Mouse (Mus musculus) adrenal gland (tissue): ENCODE results near the gene Tmprss13.

Source experiments
- intact Hi-C: fragments of 180-260 bp; cut with DNase I; formaldehyde crosslinking; loops from one replicate; pipeline ENCODE4 v1.15.1; 2025
- long read RNA-seq, 2 experiments: library from polyadenylated mRNA; unstranded; transcript quantifications; one replicate each; pipeline ENCODE4 v2.0.0; 2020; ENCODE audit warnings: borderline replicate concordance in 1 of 2; ENCODE audit not compliant: insufficient replicate concordance in 1 of 2

Gene Tmprss13
- long read RNA-seq, experiment 1, partial matches to known transcripts = 0 of 1 reads
- long read RNA-seq, experiment 1, other reads (novel, unspliced or antisense) = 1 of 1 reads
- long read RNA-seq, experiment 2 = 0 reads

- intact Hi-C loops = no loop called here
Measured at GRCm38 (mm10) chr9:45318855-45319254, at the start of gene Tmprss13. Gene Tmprss13 (plus strand): TSS chr9:45319100.

- intact Hi-C loops = no loop called here
Measured at GRCm38 (mm10) chr9:45272213-45272612, 46.7 kb upstream of the Tmprss13 start.

DNA sequence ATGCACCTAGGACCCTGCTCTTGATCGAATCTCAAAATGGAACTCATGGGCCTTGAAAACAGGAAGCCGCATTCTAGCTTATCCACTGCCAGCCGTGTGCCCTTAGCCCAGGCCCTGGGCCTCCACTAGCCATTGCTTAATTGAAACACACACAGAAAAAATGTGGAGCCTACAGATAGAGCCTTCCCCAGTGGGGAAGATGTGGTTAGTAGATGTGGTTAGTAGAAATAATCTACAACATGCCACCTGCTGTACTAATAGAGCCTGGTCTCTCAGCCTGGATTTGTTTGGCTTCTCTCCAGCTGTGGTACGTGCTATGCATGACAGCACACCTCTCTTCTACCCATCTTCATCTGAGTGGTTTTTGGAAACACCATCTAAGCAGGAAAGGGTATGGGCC is 44.7 kb upstream of the Tmprss13 start:
- intact Hi-C loops = no loop called here

DNA sequence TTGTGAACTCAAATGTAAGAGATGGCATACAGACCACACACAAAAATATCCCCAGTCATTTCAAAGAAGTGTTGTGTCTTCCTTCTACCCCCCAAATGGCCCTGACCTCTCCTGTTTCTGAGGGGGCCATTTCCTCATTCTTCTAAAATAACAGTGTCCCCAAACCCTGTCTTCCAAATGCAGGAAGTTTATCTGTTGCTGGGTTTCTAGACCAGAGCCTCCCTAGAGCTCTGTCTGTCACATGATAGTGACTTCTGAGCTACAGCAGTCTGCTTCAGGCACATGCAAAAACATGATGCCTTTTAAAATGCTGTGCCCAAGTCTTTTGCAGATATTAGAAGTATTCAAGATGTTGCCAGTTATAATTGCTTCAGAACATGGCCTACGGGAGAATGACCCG is 44.3 kb upstream of the Tmprss13 start:
- intact Hi-C loops = no loop called here

DNA sequence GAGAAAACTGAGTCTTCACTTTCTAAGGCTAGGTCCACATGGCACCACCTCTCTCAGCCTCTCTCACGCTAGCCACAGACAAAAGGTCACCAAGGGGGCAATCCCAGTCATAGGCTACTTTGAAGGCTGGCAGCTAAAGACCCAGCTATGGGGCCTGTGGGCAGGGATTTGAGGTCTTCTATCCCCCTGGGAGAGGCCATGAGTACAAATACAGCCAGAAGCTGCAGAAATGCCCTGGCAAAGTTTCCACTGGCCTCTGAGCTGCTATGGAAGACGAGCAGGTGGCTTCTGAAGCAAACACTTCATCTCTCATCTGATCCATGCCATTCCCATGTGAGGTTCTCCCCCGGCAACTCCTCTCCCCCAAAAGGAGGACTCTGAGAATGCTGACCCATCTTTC is 38.8 kb upstream of the Tmprss13 start:
- intact Hi-C loops = no loop called here

GRCm38 (mm10) chr9:45280891-45281290 is 38.0 kb upstream of the Tmprss13 start:
- intact Hi-C loops = no loop called here

- intact Hi-C loops = no loop called here
Measured at GRCm38 (mm10) chr9:45282466-45282865, 36.4 kb upstream of the Tmprss13 start.

DNA sequence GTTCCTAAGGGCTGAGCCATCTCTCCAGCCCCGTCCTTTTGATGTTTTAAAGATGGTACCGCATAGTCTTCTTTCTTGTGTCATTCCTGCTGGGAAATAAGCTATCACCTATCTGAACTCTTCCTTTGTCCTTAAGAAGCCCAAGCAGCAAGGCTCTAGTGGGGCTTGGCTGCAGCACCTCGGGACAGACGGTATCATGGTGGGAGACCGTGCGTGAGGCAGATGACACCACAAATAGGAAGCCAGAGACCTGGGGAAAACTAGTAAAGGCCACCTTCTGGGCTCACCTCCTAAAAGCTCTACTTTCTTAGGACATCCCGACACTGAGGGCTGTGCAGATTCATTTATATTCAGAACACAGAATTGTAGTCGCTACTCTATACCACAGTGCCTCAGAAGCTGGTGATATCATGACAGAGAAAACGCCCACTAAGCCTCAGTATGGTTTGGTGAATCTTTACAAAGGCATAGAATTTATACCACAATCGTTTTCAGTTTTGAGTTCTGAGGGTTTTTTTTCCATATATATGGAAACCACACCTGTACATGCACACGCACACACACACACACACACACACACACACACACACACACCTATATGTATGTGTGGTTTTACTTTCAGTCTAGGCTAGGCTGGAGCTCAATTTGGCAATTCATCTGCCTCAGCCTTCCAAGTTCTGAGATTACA is 27.3 kb upstream of the Tmprss13 start:
- intact Hi-C loops = no loop called here

DNA sequence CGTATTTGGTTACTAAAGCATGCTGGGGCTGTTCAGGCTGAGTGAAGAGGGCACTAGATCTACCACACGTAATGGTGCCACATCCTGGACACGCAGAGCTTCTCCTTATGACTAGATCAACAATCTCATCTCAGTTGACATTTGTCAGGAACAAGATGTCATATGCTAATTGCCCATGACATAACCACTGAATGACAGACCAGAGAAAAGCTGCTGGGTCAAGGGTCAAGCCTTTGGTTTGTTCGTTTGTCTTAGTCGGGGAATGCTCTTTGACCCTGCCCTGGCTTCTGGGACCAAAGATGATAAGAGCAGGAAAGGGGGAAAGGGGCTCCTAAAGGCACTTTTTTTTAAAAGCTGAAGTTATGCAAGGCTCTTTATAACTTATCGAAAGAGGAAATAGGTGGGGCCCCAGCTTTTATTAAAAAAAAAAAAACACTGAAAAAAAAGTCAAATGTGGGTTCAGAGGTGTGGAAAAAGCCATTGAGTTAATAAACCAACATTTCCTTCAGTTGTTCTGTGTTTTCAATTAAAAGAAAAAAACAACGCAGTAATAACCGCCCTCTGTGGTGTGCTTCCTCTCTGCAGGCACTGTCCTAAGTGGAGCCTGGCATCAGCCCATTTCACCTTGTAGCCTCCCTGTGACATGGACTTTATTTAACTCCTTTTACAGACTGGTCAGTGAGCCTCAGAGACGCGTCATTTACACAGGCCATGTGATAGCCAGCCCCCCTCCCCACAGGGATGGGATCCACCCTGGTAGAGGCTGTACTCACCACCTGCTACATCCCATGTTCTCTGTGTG is 24.5 kb upstream of the Tmprss13 start:
- intact Hi-C loops = no loop called here

DNA sequence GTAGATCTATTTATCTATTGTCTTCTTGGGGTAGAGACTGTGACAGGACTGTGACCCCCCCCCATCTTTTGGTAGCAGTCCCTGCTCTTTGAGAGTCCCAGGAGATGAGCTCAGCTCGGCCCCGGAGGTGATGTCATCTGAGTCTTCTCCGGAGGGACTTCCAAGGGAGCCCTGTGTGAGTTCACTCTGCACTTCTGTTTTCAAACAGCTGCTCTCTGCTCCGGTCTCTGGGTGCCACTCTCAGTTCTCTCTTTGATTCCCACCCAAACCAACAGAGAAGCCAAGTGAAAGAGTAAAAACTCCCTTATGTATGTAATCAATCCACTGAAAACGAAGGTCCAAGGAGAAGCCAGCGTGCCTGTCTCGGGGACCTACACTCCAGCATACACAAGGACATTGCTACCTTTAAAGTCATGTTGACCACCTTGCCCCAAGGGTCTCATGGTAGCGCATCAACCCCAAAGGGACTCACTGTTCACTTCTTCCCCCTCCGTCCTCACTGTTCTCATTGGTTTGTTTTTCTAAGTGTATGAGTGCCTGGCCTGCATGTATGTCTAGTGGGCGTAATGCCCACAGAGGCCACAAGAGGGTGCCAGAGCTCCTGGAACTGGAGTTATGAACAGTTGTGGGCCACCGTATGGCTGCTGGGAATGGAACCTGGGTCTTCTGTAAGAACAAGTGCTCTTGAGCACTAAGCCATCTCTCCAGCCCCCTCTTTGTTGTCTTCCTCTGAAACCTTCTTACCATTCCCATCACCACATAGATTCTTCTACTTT is 19.5 kb upstream of the Tmprss13 start:
- intact Hi-C loops = loop anchor here (1.0 to 2.0 kb wide), 4 partner anchors 45 to 109 kb away; no protein-coding TSS in a partner anchor

DNA sequence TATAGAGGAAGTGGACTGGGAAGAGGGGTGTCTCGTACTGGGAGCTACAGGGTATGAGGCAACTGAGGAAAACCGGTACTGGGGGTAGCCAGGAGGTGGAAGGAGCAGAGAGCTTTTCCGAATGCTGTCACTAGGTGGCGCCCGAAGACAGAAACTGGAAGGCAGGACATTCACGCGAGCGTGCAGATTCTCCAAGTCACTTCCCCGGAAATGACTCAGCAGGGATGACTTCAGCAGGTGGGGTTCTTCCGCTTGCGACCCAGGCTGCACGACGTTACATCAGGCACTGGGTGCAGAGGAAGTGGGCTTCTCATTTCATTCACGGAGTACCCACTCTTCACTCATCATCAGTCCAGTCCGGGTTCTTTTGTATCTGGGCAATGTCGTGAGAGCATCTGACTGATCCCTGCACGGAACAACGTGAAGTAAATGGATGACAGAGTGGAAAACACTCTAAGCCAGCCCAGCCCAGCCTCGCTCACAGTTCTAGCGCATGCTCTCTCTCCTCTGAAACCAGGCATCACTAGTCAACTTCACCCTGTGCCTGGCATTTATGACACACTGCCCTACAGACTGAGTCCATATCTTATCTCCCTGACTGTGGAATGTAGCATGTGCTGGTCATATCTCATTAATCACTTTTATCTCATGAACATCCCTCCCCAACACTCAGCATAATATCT is 18.3 kb upstream of the Tmprss13 start:
- intact Hi-C loops = loop anchor here (1.0 to 2.0 kb wide), 4 partner anchors 44 to 108 kb away; no protein-coding TSS in a partner anchor

DNA sequence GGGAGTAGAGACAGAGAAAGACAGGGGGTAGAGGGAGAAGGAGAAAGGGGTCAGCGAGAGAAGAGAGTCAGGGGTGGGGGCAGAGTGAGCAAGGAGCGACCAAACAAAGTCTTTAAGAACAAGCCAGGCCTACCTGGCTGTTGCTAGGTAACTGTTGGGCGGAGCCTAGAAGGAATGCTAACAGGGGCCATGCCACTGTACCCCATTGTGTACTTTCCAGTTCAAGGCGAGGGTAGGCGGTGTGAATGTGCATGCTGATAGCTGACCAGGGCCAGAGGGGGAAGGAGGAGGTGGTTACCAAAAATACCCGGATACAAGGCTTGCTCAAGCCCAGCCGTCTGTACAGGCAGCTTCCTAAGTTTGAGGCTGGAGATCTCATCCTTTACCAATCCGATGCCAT is 17.1 kb upstream of the Tmprss13 start:
- intact Hi-C loops = loop anchor here (2.0 kb wide), 3 partner anchors 43 to 107 kb away; no protein-coding TSS in a partner anchor

DNA sequence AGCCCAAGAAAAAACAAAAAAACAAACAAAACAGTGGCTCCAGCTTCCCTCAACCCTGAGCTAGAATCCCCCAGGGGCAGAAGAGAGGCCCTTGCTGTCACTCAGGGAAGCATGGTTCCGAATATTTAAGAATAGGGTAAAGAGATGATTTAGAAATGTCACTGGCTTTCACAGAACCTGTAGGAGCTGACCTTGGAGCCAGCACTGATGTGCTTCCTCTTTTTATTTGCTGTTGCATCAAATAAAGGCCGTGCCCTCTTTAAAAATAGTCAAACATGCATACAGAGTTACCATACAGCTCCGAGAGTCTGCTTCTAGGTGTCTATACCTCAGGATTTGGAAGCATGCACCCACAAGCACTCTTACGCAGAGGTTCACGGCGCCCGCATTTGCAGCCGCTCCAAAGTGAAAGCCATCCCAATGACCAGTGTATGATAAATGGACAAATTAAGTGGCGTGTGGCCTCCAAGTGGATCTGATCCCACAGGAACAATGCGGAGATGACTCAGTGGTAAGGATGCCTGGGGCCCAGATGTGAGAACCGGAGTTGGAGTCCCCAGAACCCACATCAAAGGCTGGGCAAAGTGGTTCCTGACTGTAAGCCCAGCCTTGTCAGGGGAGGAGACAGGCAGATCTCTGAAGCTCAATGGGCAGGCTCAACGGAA is 12.0 kb upstream of the Tmprss13 start:
- intact Hi-C loops = no loop called here

DNA sequence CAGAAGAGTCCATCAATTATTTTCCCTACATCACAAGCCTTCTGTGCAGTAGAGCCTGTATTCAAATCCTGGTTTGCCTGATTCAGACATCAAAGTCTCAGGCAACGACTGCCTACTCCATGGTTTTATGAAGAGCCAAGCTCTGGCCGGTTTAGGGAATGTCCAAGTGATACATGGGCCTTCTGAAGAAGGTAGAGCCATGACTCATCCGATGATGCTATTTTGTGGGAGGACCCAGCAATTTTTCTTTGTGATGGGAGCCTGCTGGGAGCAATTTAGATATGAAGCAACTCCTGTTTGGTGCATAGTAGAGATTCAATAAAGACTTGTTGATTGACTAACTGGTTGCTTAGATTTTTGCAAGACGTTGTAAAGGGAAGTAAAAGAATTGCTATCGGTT is 10.4 kb upstream of the Tmprss13 start:
- intact Hi-C loops = no loop called here

GRCm38 (mm10) chr9:45311858-45312257 is 7.0 kb upstream of the Tmprss13 start:
- intact Hi-C loops = no loop called here

GRCm38 (mm10) chr9:45313913-45314312 is 5.0 kb upstream of the Tmprss13 start:
- intact Hi-C loops = no loop called here

DNA sequence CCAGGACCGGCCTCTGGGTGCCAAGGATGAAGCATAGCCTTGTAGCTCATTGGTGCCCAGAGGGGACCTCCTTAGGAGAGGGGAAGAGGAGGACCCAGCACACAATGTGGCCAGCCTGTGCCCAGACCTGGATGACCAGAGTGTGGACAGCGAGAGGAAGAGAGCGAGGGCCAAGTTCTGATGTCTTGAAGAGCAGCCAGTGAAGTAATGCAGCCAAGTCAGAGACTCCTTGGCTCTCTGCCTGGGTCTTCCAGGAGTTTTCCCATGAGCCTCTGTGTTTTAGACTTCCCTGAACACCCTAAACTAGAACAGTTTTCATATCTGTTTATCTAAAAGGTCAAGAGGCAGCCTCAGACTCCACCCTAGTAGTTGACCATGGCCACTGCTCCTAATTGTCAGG is 1.3 kb upstream of the Tmprss13 start:
- intact Hi-C loops = no loop called here

- intact Hi-C loops = no loop called here
Measured at GRCm38 (mm10) chr9:45321465-45321864, 2.6 kb downstream of the Tmprss13 start.

- intact Hi-C loops = no loop called here
Measured at GRCm38 (mm10) chr9:45321946-45322430, 3.1 kb downstream of the Tmprss13 start.

GRCm38 (mm10) chr9:45326390-45326789 is 7.5 kb downstream of the Tmprss13 start:
- intact Hi-C loops = no loop called here
